Mouse (Mus musculus): ENCODE results near the gene Klrb1b. TPM values are rescaled to one million over a fixed set of nuclear protein-coding genes. Genes with fewer than 3 reads are reported as not detected.

The Klrb1b gene
- polyA plus RNA-seq (2016; fragmentation: Nextera tagmentation; extraction: Ambion mirVana): not detected in 2 replicates

DNA sequence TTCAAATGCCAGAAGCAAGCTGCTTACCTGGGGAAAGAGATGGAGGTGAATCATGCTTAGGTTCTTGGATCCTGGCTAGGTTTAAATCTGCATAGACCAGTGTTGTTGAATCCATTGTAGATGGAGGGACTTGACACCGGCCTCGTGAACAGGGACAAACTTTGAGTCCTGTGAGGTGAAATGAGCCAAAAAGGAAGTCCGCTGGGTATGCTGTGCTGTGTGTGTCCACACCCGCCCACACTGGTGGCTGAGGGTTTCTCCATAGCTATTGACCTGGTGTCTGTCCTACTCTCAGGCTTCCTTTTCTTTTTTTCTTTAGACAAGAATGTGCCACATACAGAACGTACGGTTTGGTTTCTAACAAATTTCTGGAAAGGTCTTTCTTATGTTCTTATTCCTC lies at the start of gene Klrb1b, which contains the start of gene Gm44511:
Klrb1b (minus strand) TSS at position 200 of the 400 bp plus-strand sequence.
Gm44511 (minus strand) TSS at position 184 of the 400 bp plus-strand sequence.
- H3K36me3 ChIP-seq: no peaks in the 10 kb centered on the region

DNA sequence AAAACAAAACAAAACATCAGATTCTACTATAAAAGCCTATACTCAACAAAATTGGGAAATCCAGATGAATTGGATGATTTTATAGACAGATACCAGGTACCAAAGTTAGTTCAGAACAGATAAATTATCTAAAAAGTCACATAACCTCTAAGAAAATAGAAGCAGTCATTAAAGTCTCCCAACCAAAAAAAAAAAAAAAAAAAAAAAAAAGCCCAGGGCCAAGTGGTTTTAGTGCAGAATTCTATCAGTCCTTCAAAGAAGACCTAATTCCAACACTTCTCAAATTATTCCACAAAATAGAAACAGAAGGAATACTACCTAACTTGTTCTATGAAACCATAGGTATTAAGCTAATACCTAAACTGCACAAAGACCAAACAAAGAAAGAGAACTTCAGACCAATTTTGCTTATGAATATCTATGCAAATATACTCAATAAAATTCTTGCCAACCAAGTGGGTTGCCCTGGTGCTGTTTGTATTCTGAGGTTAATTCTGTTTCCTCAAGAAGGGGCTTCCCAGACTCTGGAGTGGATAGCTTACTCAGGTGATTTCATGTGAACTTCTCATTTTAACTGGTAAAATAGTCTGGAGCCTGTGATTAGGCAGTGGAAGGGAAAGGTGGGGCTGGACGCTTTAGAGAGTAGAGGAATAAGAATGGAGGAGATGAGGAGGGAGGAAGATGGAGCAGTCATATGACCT lies 45.9 kb upstream of the Klrb1b start:
- Histone ChIP-seq H3K36me3 (no peaks in the 10 kb centered on the region), H3K9me3 (no peaks in the 10 kb centered on the region), H3K4me1 (no peaks in the 10 kb centered on the region), H3K4me2 (replicated peaks) (no peak overlapping the region), H3K4me3 (no peak overlapping the region), H3K27ac (replicated peaks) (no peak overlapping the region), H3K9ac (replicated peaks) (no peak overlapping the region), H3K27me3 (no peaks in the 10 kb centered on the region)
- WGBS: 76% methylated on average over 1 of the region's 1 CpGs
- ATAC-seq (ENCODE audit: low FRiP score, low read depth): no peak

More for the DNA sequence above, at the start of gene Klrb1b, which contains the start of gene Gm44511:
- Histone ChIP-seq H3K27me3 (no peaks in the 10 kb centered on the region), H3K27ac (replicated peaks) (no peak within 1 kb of the TSS), H3K4me3 (no peak within 1 kb of the TSS), H3K4me1 (no peaks in the 10 kb centered on the region), H3K4me2 (replicated peaks) (no peak within 1 kb of the TSS), H3K9ac (replicated peaks) (no peak within 1 kb of the TSS), H3K9me3 (no peaks in the 10 kb centered on the region)
- WGBS: 87% methylated on average over 6 of the region's 6 CpGs
- ATAC-seq (ENCODE audit: low FRiP score, low read depth): no peak

GRCm38 (mm10) chr6:128868861-128869260 lies 42.7 kb upstream of the Klrb1b start:
- no peaks in the 10 kb centered on the region for H3K27me3 ChIP-seq
- no peaks in the 10 kb centered on the region for H3K36me3 ChIP-seq
- H3K4me3 ChIP-seq: no peak overlapping the region
- no peak overlapping the region for H3K4me2 ChIP-seq (replicated peaks)
- 11% methylated on average over 3 of the region's 3 CpGs for WGBS
- H3K27ac ChIP-seq (replicated peaks): no peak overlapping the region
- no peak overlapping the region for H3K9ac ChIP-seq (replicated peaks)
- no peak for ATAC-seq (ENCODE audit: low FRiP score, low read depth)
- no peaks in the 10 kb centered on the region for H3K4me1 ChIP-seq
- no peaks in the 10 kb centered on the region for H3K9me3 ChIP-seq

DNA sequence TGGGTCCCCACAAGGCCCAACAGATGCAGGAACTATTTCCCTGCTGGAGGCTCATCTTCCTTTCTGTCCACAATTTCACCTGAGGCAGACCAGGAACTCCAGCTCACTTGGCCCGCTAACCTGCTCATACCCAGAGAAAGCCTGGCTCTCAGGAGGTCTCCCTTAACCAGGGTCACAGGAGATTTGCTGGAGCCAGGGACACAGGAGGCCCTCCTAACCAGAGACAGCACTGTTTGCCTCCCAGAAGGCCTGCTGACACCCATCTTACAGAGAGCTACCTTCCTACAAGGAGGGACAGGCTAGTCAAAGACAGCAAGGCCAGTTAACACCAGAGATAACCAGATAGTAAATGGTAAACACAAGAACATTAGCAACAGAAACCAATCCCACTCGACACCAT lies 31.8 kb upstream of the Klrb1b start:
- 87% methylated on average over 2 of the region's 2 CpGs for WGBS
- no peak for ATAC-seq (ENCODE audit: low FRiP score, low read depth)
- Histone ChIP-seq H3K9ac (replicated peaks) (no peak overlapping the region), H3K9me3 (no peaks in the 10 kb centered on the region), H3K4me3 (no peak overlapping the region), H3K36me3 (no peaks in the 10 kb centered on the region), H3K4me1 (no peaks in the 10 kb centered on the region), H3K4me2 (replicated peaks) (no peak overlapping the region), H3K27ac (replicated peaks) (no peak overlapping the region), H3K27me3 (no peaks in the 10 kb centered on the region)

DNA sequence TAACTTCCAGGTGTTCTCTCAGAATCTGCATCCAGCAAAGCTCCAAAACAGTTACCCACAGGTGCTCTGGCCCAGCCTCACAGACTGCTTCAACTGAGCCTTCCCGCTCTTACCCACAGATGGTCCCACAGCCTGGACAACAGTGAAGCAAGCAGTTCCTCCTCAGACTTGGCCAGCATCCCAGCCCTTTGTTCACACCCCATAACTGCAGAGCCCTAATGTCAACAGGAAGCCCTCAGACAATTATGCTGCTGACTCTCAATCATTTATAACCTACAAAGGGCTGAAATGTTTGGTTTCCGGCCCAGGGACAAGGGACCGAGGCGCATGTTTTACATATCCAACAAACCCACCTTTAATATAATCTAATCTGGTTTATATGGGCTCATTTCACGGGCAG lies 30.1 kb upstream of the Klrb1b start:
- no peak overlapping the region for H3K4me3 ChIP-seq
- H3K36me3 ChIP-seq: no peaks in the 10 kb centered on the region
- no peak overlapping the region for H3K9ac ChIP-seq (replicated peaks)
- no peak overlapping the region for H3K4me2 ChIP-seq (replicated peaks)
- H3K4me1 ChIP-seq: no peaks in the 10 kb centered on the region
- WGBS: 76% methylated on average over 5 of the region's 5 CpGs
- H3K9me3 ChIP-seq: no peaks in the 10 kb centered on the region
- H3K27me3 ChIP-seq: no peaks in the 10 kb centered on the region
- no peak overlapping the region for H3K27ac ChIP-seq (replicated peaks)
- ATAC-seq (ENCODE audit: low FRiP score, low read depth): no peak

DNA sequence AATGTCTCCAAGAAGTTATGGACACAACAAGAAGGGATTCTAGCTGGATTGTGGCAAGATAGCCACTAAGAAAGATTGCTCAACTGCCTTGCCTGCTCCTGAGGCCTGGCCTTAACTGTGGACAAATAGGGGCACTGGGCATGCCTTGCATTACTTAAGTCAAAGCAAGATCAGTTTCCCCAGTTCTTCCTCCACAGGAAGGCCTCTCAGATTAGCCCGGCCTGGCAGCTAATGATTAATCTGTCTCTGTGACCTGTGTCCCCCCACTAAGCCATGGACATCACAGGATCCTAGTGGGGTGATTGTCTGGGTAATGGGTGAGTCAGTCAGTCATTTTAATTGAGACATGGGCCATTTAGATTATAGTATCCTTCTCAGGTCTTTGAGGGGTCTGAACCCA lies 29.3 kb upstream of the Klrb1b start:
- Histone ChIP-seq H3K27ac (replicated peaks) (no peak overlapping the region), H3K9ac (replicated peaks) (no peak overlapping the region), H3K4me3 (no peak overlapping the region), H3K4me1 (no peaks in the 10 kb centered on the region), H3K4me2 (replicated peaks) (no peak overlapping the region), H3K36me3 (no peaks in the 10 kb centered on the region), H3K27me3 (no peaks in the 10 kb centered on the region), H3K9me3 (no peaks in the 10 kb centered on the region)
- WGBS: 77% methylated on average over 1 of the region's 1 CpGs
- no peak for ATAC-seq (ENCODE audit: low FRiP score, low read depth)

DNA sequence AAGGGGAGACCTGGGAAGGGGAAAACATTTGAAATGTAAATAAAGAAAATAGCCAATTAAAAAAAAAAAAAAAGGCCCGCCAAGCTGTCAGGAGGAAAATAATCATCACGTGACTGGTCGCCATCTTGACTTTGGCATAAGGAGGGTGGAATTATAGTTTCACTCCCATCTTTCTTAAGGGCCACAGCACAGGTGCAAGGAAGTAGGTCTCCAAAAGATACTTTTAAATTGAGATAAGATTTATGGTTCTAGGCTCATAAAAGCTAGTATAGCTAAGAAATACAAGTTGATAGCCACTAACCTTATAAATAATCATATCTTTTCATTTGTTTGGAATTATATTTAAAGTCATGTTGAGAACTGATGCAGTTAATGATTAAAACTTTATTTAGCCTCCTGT lies 28.8 kb upstream of the Klrb1b start:
- Histone ChIP-seq H3K9ac (replicated peaks) (no peak overlapping the region), H3K4me1 (no peaks in the 10 kb centered on the region), H3K27ac (replicated peaks) (no peak overlapping the region), H3K4me3 (no peak overlapping the region), H3K4me2 (replicated peaks) (no peak overlapping the region), H3K27me3 (no peaks in the 10 kb centered on the region), H3K9me3 (no peaks in the 10 kb centered on the region), H3K36me3 (no peaks in the 10 kb centered on the region)
- 91% methylated on average over 3 of the region's 3 CpGs for WGBS
- ATAC-seq (ENCODE audit: low FRiP score, low read depth): no peak

DNA sequence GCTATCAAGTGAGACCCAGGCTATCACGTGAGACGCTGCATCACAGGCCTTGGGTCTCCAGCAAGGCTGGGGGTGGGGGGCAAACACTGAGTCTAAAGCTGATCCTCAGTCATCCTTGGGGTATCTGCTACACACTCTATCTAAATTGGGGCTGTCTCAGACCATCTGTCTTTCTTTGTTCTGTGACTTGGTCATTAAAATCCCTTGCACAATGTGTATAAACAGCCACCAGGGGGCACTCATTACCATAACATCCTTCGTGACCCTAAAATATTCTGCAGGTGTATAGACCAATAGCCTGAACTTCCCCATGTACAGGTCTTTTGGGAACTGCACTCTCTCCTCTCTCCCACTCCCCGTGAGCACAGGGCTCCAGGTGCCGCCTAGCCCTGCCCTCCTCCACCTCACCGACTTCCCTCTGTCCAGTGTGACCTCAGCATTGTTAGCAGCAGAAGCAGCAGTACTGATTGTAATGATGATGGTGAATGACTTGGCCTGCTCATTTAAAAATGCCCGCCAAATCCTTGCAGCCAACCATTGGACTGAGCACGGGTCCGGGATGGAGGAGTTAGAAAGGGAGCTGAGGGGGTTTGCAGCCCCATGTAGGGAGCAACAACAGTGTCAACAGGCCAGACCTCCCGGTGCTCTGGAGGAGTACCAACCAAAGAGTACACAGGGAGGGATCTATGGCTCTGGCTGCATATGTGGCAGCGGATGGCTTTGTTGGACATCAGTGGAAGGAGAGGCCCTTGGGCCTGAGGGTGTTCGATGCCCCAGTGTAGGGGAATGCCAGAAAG lies 28.1 kb upstream of the Klrb1b start:
- Histone ChIP-seq H3K4me2 (replicated peaks) (peak overlapping the region; percentile 4; the same call in 1 of the 2 replicates), H3K9me3 (no peaks in the 10 kb centered on the region), H3K27ac (replicated peaks) (no peak overlapping the region), H3K9ac (replicated peaks) (no peak overlapping the region), H3K36me3 (no peaks in the 10 kb centered on the region), H3K4me3 (no peak overlapping the region), H3K4me1 (no peaks in the 10 kb centered on the region), H3K27me3 (no peaks in the 10 kb centered on the region)
- WGBS: 45% methylated on average over 12 of the region's 12 CpGs
- peak; percentile 87 for ATAC-seq (ENCODE audit: low FRiP score, low read depth)

DNA sequence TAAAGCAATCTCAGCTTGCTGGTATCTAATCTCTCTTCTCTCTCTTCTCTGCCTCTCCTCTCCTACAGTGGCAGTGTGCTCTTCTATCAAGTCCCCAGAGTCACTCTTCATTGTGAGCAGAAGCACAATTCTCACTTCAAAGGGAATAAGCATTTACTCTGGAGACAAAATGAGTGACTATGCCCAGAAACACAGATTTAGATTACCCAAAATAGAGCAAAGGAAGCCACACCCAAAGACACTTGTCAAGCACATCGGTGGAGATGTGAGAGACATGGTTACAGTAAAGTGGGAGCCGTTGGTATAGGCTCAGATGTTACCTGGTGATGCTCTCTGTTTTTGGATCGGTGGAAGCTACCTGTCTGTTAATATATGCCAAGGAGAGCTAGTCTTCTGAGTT lies 26.6 kb upstream of the Klrb1b start:
- 81% methylated on average over 3 of the region's 3 CpGs for WGBS
- H3K4me1 ChIP-seq: no peaks in the 10 kb centered on the region
- no peak overlapping the region for H3K4me3 ChIP-seq
- no peaks in the 10 kb centered on the region for H3K36me3 ChIP-seq
- no peak for ATAC-seq (ENCODE audit: low FRiP score, low read depth)
- no peaks in the 10 kb centered on the region for H3K9me3 ChIP-seq
- no peaks in the 10 kb centered on the region for H3K27me3 ChIP-seq
- H3K9ac ChIP-seq (replicated peaks): no peak overlapping the region
- H3K27ac ChIP-seq (replicated peaks): no peak overlapping the region
- no peak overlapping the region for H3K4me2 ChIP-seq (replicated peaks)

- no peaks in the 10 kb centered on the region for H3K9me3 ChIP-seq
- H3K4me2 ChIP-seq (replicated peaks): no peak overlapping the region
- H3K9ac ChIP-seq (replicated peaks): no peak overlapping the region
- no peak for ATAC-seq (ENCODE audit: low FRiP score, low read depth)
- H3K27me3 ChIP-seq: no peaks in the 10 kb centered on the region
- no peaks in the 10 kb centered on the region for H3K4me1 ChIP-seq
- H3K36me3 ChIP-seq: no peaks in the 10 kb centered on the region
- no peak overlapping the region for H3K27ac ChIP-seq (replicated peaks)
- no peak overlapping the region for H3K4me3 ChIP-seq
- WGBS: 90% methylated on average over 2 of the region's 2 CpGs
Observed at GRCm38 (mm10) chr6:128851151-128851550, 25.0 kb upstream of the Klrb1b start.

- WGBS: 78% methylated on average over 2 of the region's 2 CpGs
- Histone ChIP-seq H3K4me2 (replicated peaks) (no peak overlapping the region), H3K4me3 (no peak overlapping the region), H3K4me1 (no peaks in the 10 kb centered on the region), H3K27ac (replicated peaks) (no peak overlapping the region), H3K36me3 (no peaks in the 10 kb centered on the region), H3K9ac (replicated peaks) (no peak overlapping the region), H3K9me3 (no peaks in the 10 kb centered on the region), H3K27me3 (no peaks in the 10 kb centered on the region)
- no peak for ATAC-seq (ENCODE audit: low FRiP score, low read depth)
Observed at GRCm38 (mm10) chr6:128850671-128851070, 24.5 kb upstream of the Klrb1b start.

GRCm38 (mm10) chr6:128849902-128850301 lies 23.8 kb upstream of the Klrb1b start:
- H3K9me3 ChIP-seq: no peaks in the 10 kb centered on the region
- H3K36me3 ChIP-seq: no peaks in the 10 kb centered on the region
- no peaks in the 10 kb centered on the region for H3K27me3 ChIP-seq
- no peaks in the 10 kb centered on the region for H3K4me1 ChIP-seq
- 55% methylated on average over 2 of the region's 2 CpGs for WGBS
- ATAC-seq (ENCODE audit: low FRiP score, low read depth): no peak
- no peak overlapping the region for H3K27ac ChIP-seq (replicated peaks)
- no peak overlapping the region for H3K4me2 ChIP-seq (replicated peaks)
- no peak overlapping the region for H3K4me3 ChIP-seq
- H3K9ac ChIP-seq (replicated peaks): no peak overlapping the region
